Comparison of ENCODE assay signal across 8 mouse cellular contexts in genomic region chr5:135903551-135904151, GRCm38 (mm10). TPM values are rescaled to one million over a fixed set of nuclear protein-coding genes. Genes with fewer than 3 reads are reported as not detected.
DNase-seq lines count a peak whose midpoint lies in the region; ATAC-seq lines count a peak whose summit lies in the region.

No protein-coding gene starts in this region.

- peak; percentile 98 for DNase-seq in adrenal gland, postnatal 10 days
- DNase-seq in embryo, embryonic 9.5 days (ENCODE audit: extremely low spot score): peak; percentile 94
- peak; percentile 88 for DNase-seq in kidney, adult 11 months
- DNase-seq in left cerebral cortex, postnatal 4 days: peak; percentile 94
- DNase-seq in skeletal muscle tissue, adult 2 months (ENCODE audit: low read depth, low spot score): peak; percentile 89

- WGBS in midbrain, embryonic 12.5 days: 1% methylated on average over 30 of the region's 30 CpGs

- H3K27me3 ChIP-seq in midbrain, embryonic 12.5 days: no peaks in the 10 kb centered on the region

- H3K4me3 ChIP-seq in midbrain, embryonic 12.5 days: peak overlapping the region; percentile 41

- intact Hi-C loops in left cerebral cortex, postnatal 4 days (cut with DNase I): no loop called here

- ATAC-seq in granulocyte monocyte progenitor cell, adult 5-6 weeks (replicated peaks; ENCODE audit: poor library complexity, severe bottlenecking): peak; percentile 45
- peak; percentile 96 for ATAC-seq in midbrain, embryonic 12.5 days (ENCODE audit: low FRiP score, low read depth)
- ATAC-seq in inflammation-experienced regulatory T-cells, adult 6 months: no peak

- peak overlapping the region; percentile 66 for H3K4me2 ChIP-seq in midbrain, embryonic 12.5 days (replicated peaks)

- H3K36me3 ChIP-seq in midbrain, embryonic 12.5 days: peaks cover 22% of the 10 kb centered on the region

- H3K4me1 ChIP-seq in midbrain, embryonic 12.5 days: peaks cover 31% of the 10 kb centered on the region

- no peaks in the 10 kb centered on the region for H3K9me3 ChIP-seq in midbrain, embryonic 12.5 days

- peak overlapping the region; percentile 84 for H3K27ac ChIP-seq in midbrain, embryonic 12.5 days (replicated peaks)

- peak overlapping the region; percentile 49 for H3K9ac ChIP-seq in midbrain, embryonic 12.5 days (replicated peaks)

RNA-seq across cellular contexts. Expression of gene Hspb1, which starts 15.9 kb away (rescaled TPM):
- total RNA-seq in adrenal gland, postnatal 10 days (2021): 10 to 100 TPM; 68.2 to 90.0 TPM
- total RNA-seq in granulocyte monocyte progenitor cell, adult 5-6 weeks (2014; fragmentation: Nextera tagmentation): not detected in 2 replicates
- total RNA-seq in granulocyte monocyte progenitor cell, adult 5-6 weeks (2017): not detected in 2 replicates
- total RNA-seq in left cerebral cortex, postnatal 4 days (2021): 1 to 10 TPM; 3.2 to 3.7 TPM
- polyA plus RNA-seq in midbrain, embryonic 12.5 days (2016; fragmentation: Nextera tagmentation; extraction: Ambion mirVana): 15.7 and 20.3 TPM in 2 replicates
- polyA plus RNA-seq in inflammation-experienced regulatory T-cells, adult 6 months (2017; shearing (Covaris generic)): under 1 TPM in 1 of 3 experiments, not detected in 2; 0.82 TPM

RNA-seq across cellular contexts. Expression of gene Ywhag, which starts 30.8 kb away (rescaled TPM):
- 100 to 1,000 TPM; 413 to 414 TPM for total RNA-seq in adrenal gland, postnatal 10 days (2021)
- 97.2 and 120 TPM in 2 replicates for total RNA-seq in granulocyte monocyte progenitor cell, adult 5-6 weeks (2014; fragmentation: Nextera tagmentation)
- 92.2 and 107 TPM in 2 replicates for total RNA-seq in granulocyte monocyte progenitor cell, adult 5-6 weeks (2017)
- total RNA-seq in left cerebral cortex, postnatal 4 days (2021): 1,000 to 10,000 TPM; 1,399 to 1,485 TPM
- polyA plus RNA-seq in midbrain, embryonic 12.5 days (2016; fragmentation: Nextera tagmentation; extraction: Ambion mirVana): 457 and 466 TPM in 2 replicates
- 10 to 100 TPM; 29.8 to 46.2 (median 37.0) TPM for polyA plus RNA-seq in inflammation-experienced regulatory T-cells, adult 6 months (2017; shearing (Covaris generic))

Comparison
In these comparisons a context has a peak if more than half of its experiments do, and no peak if none do; other contexts are left out.
1. RNA of gene Hspb1, which starts 15.9 kb away (total RNA-seq): 68.2 to 90.0 TPM in adrenal gland, postnatal 10 days; 3.2 to 3.7 TPM in left cerebral cortex, postnatal 4 days and not detected in granulocyte monocyte progenitor cell, adult 5-6 weeks; every median in the first group is over 10 times any median in the second.
2. Peak in every context shown above with its lines, with median percentiles within 50 percentile points of each other: DNase-seq.